Mouse (Mus musculus) bone marrow macrophage, adult 2 months (primary cell): ENCODE results near the gene Gm30191. TPM values are rescaled to one million over a fixed set of nuclear protein-coding genes. Genes with fewer than 3 reads are reported as not detected.

Source experiments
- H3K27ac ChIP-seq: 2 replicates; pipeline ENCODE4 v1.5.1; 2012; ENCODE audit warnings: low read depth, low read length; ENCODE audit not compliant: insufficient read depth
- H3K4me1 ChIP-seq: 2 replicates; pipeline ENCODE4 v1.6.1; 2012; ENCODE audit warnings: low read length; ENCODE audit not compliant: control insufficient read depth, insufficient read depth
- H3K4me3 ChIP-seq: 2 replicates; pipeline ENCODE4 v1.5.1; 2012; ENCODE audit warnings: mild to moderate bottlenecking, low read length, moderate library complexity; ENCODE audit not compliant: insufficient read depth
- CTCF ChIP-seq: IDR thresholded peaks from 2 replicates; pipeline ENCODE4 v1.5.1; 2012; ENCODE audit warnings: low read depth, mild to moderate bottlenecking, low read length, moderate library complexity
- POLR2A ChIP-seq: IDR thresholded peaks from 2 replicates; pipeline ENCODE4 v1.6.1; 2012; ENCODE audit warnings: mild to moderate bottlenecking, low read depth, low read length, borderline replicate concordance
- polyA plus RNA-seq: library from polyadenylated mRNA; stranded (reverse); fragments of >200 nt; gene quantifications from 2 replicates; pipeline ENCODE4 v1.2.4, GENCODE M21; 2012; ENCODE audit not compliant: missing spikeins, insufficient read depth, insufficient read length

Gm30191 gene
- polyA plus RNA-seq, 1 experiment, result not detected

GRCm38 (mm10) chr4:134252131-134252910, 5.6 kb downstream of the Gm30191 start:
- TF ChIP-seq POLR2A (no peak), CTCF (no peak)
- Histone ChIP-seq H3K4me1 (no peaks in the 10 kb centered on the region), H3K27ac (no peak overlapping the region), H3K4me3 (no peak overlapping the region)

GRCm38 (mm10) chr4:134252911-134253721, 6.4 kb downstream of the Gm30191 start:
- Histone ChIP-seq H3K4me1 (no peaks in the 10 kb centered on the region), H3K4me3 (no peak overlapping the region), H3K27ac (no peak overlapping the region)
- TF ChIP-seq CTCF (no peak), POLR2A (no peak)

- Histone ChIP-seq H3K4me1 (peaks cover 4% of the 10 kb centered on the region; the same call in 1 of the 2 replicates), H3K27ac (no peak within 1 kb of the TSS), H3K4me3 (no peak within 1 kb of the TSS)
- TF ChIP-seq CTCF (no peak), POLR2A (no peak)
Measured at GRCm38 (mm10) chr4:134253722-134254324, 7.1 kb downstream of the Gm30191 start, which contains the start of gene Grrp1. Gene Grrp1 (minus strand): TSS chr4:134254106.

- Histone ChIP-seq H3K4me1 (peaks cover 4% of the 10 kb centered on the region; the same call in 1 of the 2 replicates), H3K4me3 (no peak overlapping the region), H3K27ac (no peak overlapping the region)
- TF ChIP-seq POLR2A (no peak), CTCF (no peak)
Measured at GRCm38 (mm10) chr4:134254835-134255234, 8.1 kb downstream of the Gm30191 start.

GRCm38 (mm10) chr4:134255854-134256253, 9.1 kb downstream of the Gm30191 start:
- H3K27ac ChIP-seq, result no peak overlapping the region
- peaks cover 4% of the 10 kb centered on the region; the same call in 1 of the 2 replicates for H3K4me1 ChIP-seq
- no peak overlapping the region for H3K4me3 ChIP-seq
- TF ChIP-seq CTCF (no peak), POLR2A (no peak)

- H3K4me1 ChIP-seq, result peaks cover 4% of the 10 kb centered on the region; the same call in 1 of the 2 replicates
- TF ChIP-seq CTCF, result no peak
- TF ChIP-seq POLR2A, result no peak
- no peak overlapping the region for H3K27ac ChIP-seq
- no peak overlapping the region for H3K4me3 ChIP-seq
Measured at GRCm38 (mm10) chr4:134256407-134257197, 9.9 kb downstream of the Gm30191 start.

- H3K4me3 ChIP-seq, result no peak overlapping the region
- no peak overlapping the region for H3K27ac ChIP-seq
- peaks cover 4% of the 10 kb centered on the region; the same call in 1 of the 2 replicates for H3K4me1 ChIP-seq
- TF ChIP-seq CTCF (no peak), POLR2A (no peak)
Measured at GRCm38 (mm10) chr4:134257198-134258009, 10.7 kb downstream of the Gm30191 start.

GRCm38 (mm10) chr4:134258354-134258753, 11.6 kb downstream of the Gm30191 start:
- no peak for TF ChIP-seq POLR2A
- no peak for TF ChIP-seq CTCF

More at GRCm38 (mm10) chr4:134258354-134258753, 11.6 kb downstream of the Gm30191 start:
- Histone ChIP-seq H3K4me3 (no peak overlapping the region), H3K4me1 (peaks cover 4% of the 10 kb centered on the region; the same call in 1 of the 2 replicates), H3K27ac (no peak overlapping the region)
